Comparison of ENCODE assay signal across 14 mouse cellular contexts in the genomic region with DNA sequence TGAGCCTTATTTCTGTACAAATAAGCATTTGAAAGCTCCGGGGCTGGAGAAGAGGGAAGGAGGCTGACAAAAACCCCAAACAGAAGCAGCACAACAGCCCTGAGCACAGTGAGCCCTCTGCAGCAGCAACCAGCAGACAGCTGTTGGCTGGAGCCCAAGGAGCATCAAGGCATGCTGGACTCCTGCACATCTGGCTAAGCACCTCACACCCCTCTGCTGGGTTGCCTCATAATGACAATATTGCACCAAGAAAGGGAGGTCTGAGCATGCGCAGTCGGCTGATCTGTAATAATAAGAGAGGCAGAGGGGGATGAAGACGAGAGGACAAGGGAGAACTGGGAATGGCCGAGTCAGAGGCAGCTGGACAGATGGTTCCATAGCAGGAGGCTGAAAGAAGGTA. TPM values are rescaled to one million over a fixed set of nuclear protein-coding genes. Genes with fewer than 3 reads are reported as not detected.
A peak's percentile ranks its signal among the peaks of the same experiment; 100 is the strongest.
DNase-seq lines count a peak whose midpoint lies in the region; ATAC-seq and TF ChIP-seq lines count a peak whose summit lies in the region.
"Had no signal": no experiment of that assay in that cellular context is flagged by ENCODE, and none has a peak within 500 bp of the region (broad histone marks: within the 10 kb centered on the region; RNA-seq: fewer than 3 reads in every experiment).

No protein-coding gene starts in this region.

- no peak for TF ChIP-seq CTCF in thymus, adult 2 months (IDR thresholded peaks at IDR 0.05; ENCODE audit: borderline replicate concordance, control insufficient read depth, extremely low read depth, insufficient read depth, low read length, poor library complexity)

- no peaks in the 10 kb centered on the region for H3K36me3 ChIP-seq in thymus, adult 2 months (ENCODE audit: control insufficient read depth, insufficient read depth, low read length)
- H3K36me3 ChIP-seq in splenic B cell, adult 2 months (ENCODE audit: control insufficient read depth, insufficient read depth, low read length, poor library complexity, severe bottlenecking), result no peaks in the 10 kb centered on the region
- H3K36me3 ChIP-seq: midbrain, embryonic 13.5 days; neural tube, embryonic 12.5 days; stomach, embryonic 15.5 days had no signal

- no peak for TF ChIP-seq POLR2A in thymus, adult 2 months (IDR thresholded peaks at IDR 0.05; ENCODE audit: control insufficient read depth, extremely low read depth, insufficient read depth, low read length, poor library complexity)

- 17% methylated on average over 5 of the region's 5 CpGs for WGBS in thymus, adult 2 months

- no peak overlapping the region for H3K4me3 ChIP-seq in thymus, adult 2 months (ENCODE audit: control insufficient read depth, insufficient read depth, low read length)
- H3K4me3 ChIP-seq: hindbrain, embryonic 10.5 days; midbrain, embryonic 13.5 days; neural tube, embryonic 12.5 days; stomach, embryonic 15.5 days had no signal

- DNase-seq in kidney, postnatal 4 days, result peak; percentile 29 to 38
- DNase-seq in kidney, postnatal 25 days, result no peak
- DNase-seq in thymus, postnatal 14 days, result peak; percentile 41
- no peak for DNase-seq in thymus, adult 2 months
- peak; percentile 62 for DNase-seq in splenic B cell, adult 2 months (ENCODE audit: low read depth, low spot score)
- DNase-seq in T-cell, adult 2 months (ENCODE audit: low spot score), result no peak
- DNase-seq: cerebellum, postnatal 25 days; kidney, adult 8-10 months had no signal

- no peaks in the 10 kb centered on the region; the same call in 1 of the 2 replicates for H3K27me3 ChIP-seq in thymus, adult 2 months (ENCODE audit: control insufficient read depth, insufficient read depth, low read length)
- no peaks in the 10 kb centered on the region for H3K27me3 ChIP-seq in splenic B cell, adult 2 months (ENCODE audit: control insufficient read depth, insufficient read depth, low read length, poor library complexity, severe bottlenecking)

- H3K27ac ChIP-seq in thymus, adult 2 months (ENCODE audit: control insufficient read depth, insufficient read depth, low read length), result no peak overlapping the region
- H3K27ac ChIP-seq: hindbrain, embryonic 10.5 days; midbrain, embryonic 13.5 days; neural tube, embryonic 12.5 days; stomach, embryonic 15.5 days had no signal

- 0 out of 2 replicates have a peak, but pooled peaks have one; percentile 19 for ATAC-seq in erythroid progenitor cell, adult 5-6 weeks (replicated peaks; ENCODE audit: low FRiP score, poor library complexity, severe bottlenecking)
- no peak for ATAC-seq in cerebellum, adult (ENCODE audit: insufficient number of reproducible peaks, low FRiP score, low TSS enrichment)
- ATAC-seq: midbrain, embryonic 13.5 days had no signal

- peaks cover 66% of the 10 kb centered on the region for H3K4me1 ChIP-seq in thymus, adult 2 months (replicated peaks; ENCODE audit: control insufficient read depth, insufficient read depth, low read length)

RNA-seq across cellular contexts. Expression of a gene that starts 19.5 kb away (rescaled TPM):
- polyA plus RNA-seq in thymus, adult 2 months (2012; rRNA removed), result 172 and 178 TPM in 2 replicates
- total RNA-seq in erythroid progenitor cell, adult 5-6 weeks (2015; ENCODE audit: low replicate concordance), result 20.9 and 22.6 TPM in 2 replicates
- 10.1 and 21.9 TPM in 2 replicates for total RNA-seq in erythroid progenitor cell, adult 5-6 weeks (2017; ENCODE audit: low replicate concordance)

Comparison
In these comparisons a context has a peak if more than half of its experiments do, and no peak if none do; other contexts are left out.
1. DNase-seq: peak in kidney, postnatal 4 days (2 of 2), thymus, postnatal 14 days (single experiment) and splenic B cell, adult 2 months (single experiment); none in kidney, postnatal 25 days (0 of 2), thymus, adult 2 months (single experiment) and T-cell, adult 2 months (single experiment).